11 mouse cellular contexts compared by ENCODE assay signal in the genomic region with DNA sequence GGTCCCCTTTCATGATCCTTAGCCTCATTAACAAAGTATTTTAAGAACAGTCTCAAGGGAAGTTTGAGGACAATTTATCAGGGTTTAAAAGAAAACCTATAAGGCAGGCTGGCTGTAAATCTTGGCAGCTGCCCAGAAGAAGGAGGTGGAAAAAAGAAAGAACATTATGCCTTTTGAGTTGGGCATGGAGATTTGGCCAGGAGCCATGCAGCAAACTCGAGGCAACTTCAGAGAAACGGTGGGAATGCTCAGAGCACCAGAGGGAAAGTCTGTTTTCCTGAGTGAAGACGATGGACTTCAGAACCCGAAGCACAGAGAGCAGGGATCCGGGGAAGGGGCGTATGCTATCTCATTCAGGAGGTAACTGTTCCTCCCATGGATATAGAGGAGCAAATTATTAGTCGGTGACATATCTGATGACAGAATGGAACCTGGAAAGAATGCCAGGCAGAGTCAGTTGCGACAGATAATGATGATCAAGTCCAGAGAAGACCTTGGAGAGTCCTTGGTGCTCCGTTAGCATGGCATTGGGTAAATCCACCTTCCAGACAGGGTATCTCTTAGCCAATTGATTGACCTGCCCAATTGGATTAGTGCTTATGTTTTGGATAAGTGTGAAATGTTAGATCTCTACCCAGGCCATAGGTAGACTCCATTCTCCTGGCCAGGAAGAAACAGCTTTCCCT.
DNase-seq lines count a peak whose midpoint lies in the region; ATAC-seq and TF ChIP-seq lines count a peak whose summit lies in the region.
"Had no signal": no experiment of that assay in that cellular context is flagged by ENCODE, and none has a peak within 500 bp of the region (broad histone marks: within the 10 kb centered on the region; RNA-seq: fewer than 3 reads in every experiment).

No protein-coding gene starts in this region.

- no peak overlapping the region for H3K4me3 ChIP-seq in hindbrain, postnatal 0 days (ENCODE audit: low read length)
- H3K4me3 ChIP-seq in hindbrain, embryonic 10.5 days: no peak overlapping the region
- H3K4me3 ChIP-seq: hindbrain, embryonic 12.5 days; liver, embryonic 13.5 days had no signal

- no peak overlapping the region for H3K9ac ChIP-seq in hindbrain, postnatal 0 days (replicated peaks; ENCODE audit: low read length)
- H3K9ac ChIP-seq: hindbrain, embryonic 12.5 days; liver, embryonic 13.5 days had no signal

- WGBS in hindbrain, postnatal 0 days: 53% methylated on average over 9 of the region's 9 CpGs
- WGBS in hindbrain, embryonic 10.5 days: 89% methylated on average over 9 of the region's 9 CpGs

- TF ChIP-seq CTCF in hindbrain, postnatal 0 days (IDR thresholded peaks at IDR 0.05; ENCODE audit: low read depth): no peak

- no peak overlapping the region for H3K27ac ChIP-seq in hindbrain, postnatal 0 days
- H3K27ac ChIP-seq in hindbrain, embryonic 10.5 days: no peak overlapping the region
- H3K27ac ChIP-seq: hindbrain, embryonic 12.5 days; liver, embryonic 13.5 days had no signal

- no peak overlapping the region for H3K4me2 ChIP-seq in hindbrain, postnatal 0 days (ENCODE audit: low read depth, low read length)
- H3K4me2 ChIP-seq: hindbrain, embryonic 12.5 days; liver, embryonic 13.5 days had no signal

- no peaks in the 10 kb centered on the region for H3K36me3 ChIP-seq in hindbrain, postnatal 0 days (ENCODE audit: insufficient read depth, low read length)
- no peaks in the 10 kb centered on the region for H3K36me3 ChIP-seq in hindbrain, embryonic 10.5 days
- H3K36me3 ChIP-seq: hindbrain, embryonic 12.5 days; liver, embryonic 13.5 days had no signal

- no peaks in the 10 kb centered on the region for H3K4me1 ChIP-seq in hindbrain, postnatal 0 days (ENCODE audit: insufficient read depth, low read length)
- peaks cover 8% of the 10 kb centered on the region for H3K4me1 ChIP-seq in hindbrain, embryonic 10.5 days (replicated peaks)
- H3K4me1 ChIP-seq: liver, embryonic 13.5 days had no signal

- peak; percentile 41 for DNase-seq in hindbrain, postnatal 0 days (ENCODE audit: low spot score)
- DNase-seq in hindbrain, embryonic 10.5 days (ENCODE audit: low spot score): no peak
- peak; percentile 76 for DNase-seq in adrenal gland, adult 2 months
- DNase-seq in frontal cortex, postnatal 36 days (ENCODE audit: low spot score in 2 of 2): peak; percentile 43 to 65
- DNase-seq in right cerebral cortex, postnatal 14 days: peak; percentile 65
- DNase-seq in lung, adult 18-20 months: no peak
- DNase-seq in urinary bladder, postnatal 36 days (ENCODE audit: low spot score in 2 of 2): no peak
- no peak for DNase-seq in cerebellum, adult 8-10 months
- DNase-seq: kidney, postnatal 14 days; liver, embryonic 13.5 days had no signal

- no peak for ATAC-seq in hindbrain, postnatal 0 days

- no peaks in the 10 kb centered on the region for H3K27me3 ChIP-seq in hindbrain, postnatal 0 days (ENCODE audit: insufficient read depth, low read length)
- H3K27me3 ChIP-seq in hindbrain, embryonic 10.5 days (ENCODE audit: insufficient read depth, poor library complexity, severe bottlenecking): peaks cover 11% of the 10 kb centered on the region
- H3K27me3 ChIP-seq: liver, embryonic 13.5 days had no signal

- H3K9me3 ChIP-seq in hindbrain, postnatal 0 days (ENCODE audit: low read length): no peaks in the 10 kb centered on the region
- no peaks in the 10 kb centered on the region for H3K9me3 ChIP-seq in hindbrain, embryonic 10.5 days
- H3K9me3 ChIP-seq: hindbrain, embryonic 12.5 days; liver, embryonic 13.5 days had no signal

Comparison
In these comparisons a context has a peak if more than half of its experiments do, and no peak if none do; other contexts are left out.
1. DNase-seq: peak in hindbrain, postnatal 0 days (single experiment), adrenal gland, adult 2 months (single experiment), frontal cortex, postnatal 36 days (2 of 2) and right cerebral cortex, postnatal 14 days (single experiment); none in hindbrain, embryonic 10.5 days (single experiment), lung, adult 18-20 months (0 of 2), urinary bladder, postnatal 36 days (0 of 2) and cerebellum, adult 8-10 months (single experiment).